Mouse (Mus musculus): ENCODE measurements around the gene Emsy. TPM values are rescaled to one million over a fixed set of nuclear protein-coding genes. Genes with fewer than 3 reads are reported as not detected.

Gene Emsy
- total RNA-seq (2021) = 10 to 100 TPM; 14.2 to 18.5 TPM
- long read RNA-seq, experiment 1, partial matches to known transcripts = 2 of 8 reads
- long read RNA-seq, experiment 1, other reads (novel, unspliced or antisense) = 5 of 8 reads
- long read RNA-seq, experiment 2, partial matches to known transcripts = 0 of 6 reads
- long read RNA-seq, experiment 2, other reads (novel, unspliced or antisense) = 6 of 6 reads

DNA sequence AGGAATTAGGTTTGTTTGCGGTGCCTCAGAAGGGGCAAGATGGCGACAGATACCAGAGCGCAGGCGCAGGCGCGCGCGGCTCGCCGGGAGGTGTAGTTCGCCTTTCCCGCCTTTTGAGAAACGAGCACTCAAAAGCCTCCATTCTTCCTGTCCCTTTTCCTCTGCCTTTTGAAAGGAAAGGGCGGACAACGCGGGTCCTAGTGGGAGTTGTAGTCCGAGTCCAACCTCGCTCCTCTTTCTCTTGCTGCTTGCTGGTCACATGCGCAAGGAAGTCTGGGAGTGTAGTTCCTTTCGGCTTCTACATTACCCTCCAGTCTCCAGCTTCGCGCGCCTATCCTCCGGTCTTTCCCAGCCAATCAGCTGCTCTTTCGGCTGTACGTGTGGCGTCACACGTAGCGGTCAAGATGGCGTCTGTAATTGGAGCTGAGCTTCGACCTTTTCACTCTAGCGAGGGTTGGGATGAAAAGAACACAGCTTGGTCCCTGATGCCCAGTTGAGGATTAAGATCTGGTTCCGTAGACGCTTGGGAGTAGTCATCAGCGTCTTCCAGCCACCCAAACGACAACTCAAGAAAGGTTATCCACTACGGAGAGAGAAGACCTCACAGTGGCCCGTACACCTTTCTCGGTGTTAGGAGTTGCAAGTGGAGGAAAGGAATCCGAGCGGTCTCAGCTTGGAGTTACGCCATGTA is at the start of gene Emsy:
Gene Emsy, minus strand, starts transcription at position 253 of the 691 bp plus-strand sequence.
- DNase-seq (ENCODE audit: low spot score) = peak; percentile 96

GRCm38 (mm10) chr7:98704276-98704675 is 47.7 kb upstream of the Emsy start:
- no peak for DNase-seq (ENCODE audit: low spot score)

DNA sequence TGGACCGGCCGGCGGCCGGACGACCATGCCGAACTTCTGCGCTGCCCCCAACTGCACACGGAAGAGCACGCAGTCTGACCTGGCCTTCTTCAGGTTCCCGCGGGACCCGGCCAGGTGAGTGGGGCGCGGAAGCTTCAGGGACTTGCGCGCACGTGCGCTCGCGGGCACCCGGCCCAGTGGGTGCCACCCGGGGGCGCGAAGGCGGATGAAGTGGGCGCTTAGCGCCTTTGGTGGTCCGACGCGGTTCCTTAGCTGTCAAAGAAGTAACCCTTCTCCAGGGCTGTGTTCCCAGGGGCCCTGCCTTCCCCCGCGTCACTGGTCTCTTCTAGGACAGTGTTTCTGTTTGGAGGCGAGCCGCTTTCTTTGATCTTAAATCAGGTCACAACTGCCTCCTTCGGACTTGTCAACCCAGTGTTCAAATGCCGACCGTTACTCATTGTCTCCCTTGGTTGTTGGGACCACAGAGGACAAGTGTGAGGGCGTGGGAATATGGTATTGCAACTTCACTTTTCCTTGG is 46.8 kb upstream of the Emsy start:
- peak; percentile 17 for DNase-seq (ENCODE audit: low spot score)

- DNase-seq (ENCODE audit: low spot score) = peak; percentile 99
These were observed 46.0 kb upstream of the Emsy start, which contains the start of gene Thap12 for GRCm38 (mm10) chr7:98702283-98703240. Gene Thap12 (plus strand): TSS chr7:98703103.

- no peak for DNase-seq (ENCODE audit: low spot score)
These were observed 45.2 kb upstream of the Emsy start for GRCm38 (mm10) chr7:98701771-98702170.

- DNase-seq (ENCODE audit: low spot score) = no peak
These were observed 42.0 kb upstream of the Emsy start for GRCm38 (mm10) chr7:98698590-98698989.

DNA sequence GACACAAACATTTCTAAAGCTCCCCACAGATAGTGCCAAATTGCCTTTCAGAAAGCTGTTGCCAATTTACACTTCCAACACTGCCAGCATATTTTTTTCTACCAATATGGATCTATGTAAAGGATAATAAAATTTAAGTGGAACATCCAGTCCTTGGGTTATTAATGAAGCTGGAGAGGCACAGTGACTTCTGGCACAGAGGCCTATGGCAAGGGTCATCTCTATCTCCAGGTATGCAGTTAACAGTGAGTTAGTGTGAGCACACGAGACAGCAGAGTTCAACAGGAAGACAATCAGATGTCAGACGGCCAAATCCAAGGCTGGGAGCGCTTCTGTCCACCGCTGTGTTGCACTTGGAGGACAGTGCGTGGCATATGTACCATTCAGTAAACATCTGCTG is 41.5 kb upstream of the Emsy start:
- no peak for DNase-seq (ENCODE audit: low spot score)

GRCm38 (mm10) chr7:98697496-98697895 is 40.9 kb upstream of the Emsy start:
- peak; percentile 15 for DNase-seq (ENCODE audit: low spot score)

DNA sequence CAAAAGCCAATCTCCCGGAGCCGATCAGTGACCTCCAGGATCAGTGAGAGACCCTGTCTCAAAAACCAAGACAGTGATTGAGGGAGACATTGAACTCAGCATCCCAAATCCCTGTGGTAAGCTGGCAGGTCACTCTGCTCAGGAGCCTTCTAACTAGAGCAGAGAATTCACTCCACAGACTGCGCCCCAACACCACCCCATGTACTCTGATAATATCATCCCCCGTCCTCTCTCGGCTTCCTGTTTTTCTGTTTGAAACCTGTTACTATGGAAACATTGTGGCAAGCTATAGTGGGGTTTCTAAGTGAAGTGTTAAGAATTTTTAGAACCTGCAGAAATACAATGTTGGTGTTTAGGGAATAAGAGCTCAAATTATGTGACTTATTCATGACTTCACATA is 37.5 kb upstream of the Emsy start:
- no peak for DNase-seq (ENCODE audit: low spot score)

- no peak for DNase-seq (ENCODE audit: low spot score)
These were observed 36.4 kb upstream of the Emsy start for GRCm38 (mm10) chr7:98692761-98693546.

DNA sequence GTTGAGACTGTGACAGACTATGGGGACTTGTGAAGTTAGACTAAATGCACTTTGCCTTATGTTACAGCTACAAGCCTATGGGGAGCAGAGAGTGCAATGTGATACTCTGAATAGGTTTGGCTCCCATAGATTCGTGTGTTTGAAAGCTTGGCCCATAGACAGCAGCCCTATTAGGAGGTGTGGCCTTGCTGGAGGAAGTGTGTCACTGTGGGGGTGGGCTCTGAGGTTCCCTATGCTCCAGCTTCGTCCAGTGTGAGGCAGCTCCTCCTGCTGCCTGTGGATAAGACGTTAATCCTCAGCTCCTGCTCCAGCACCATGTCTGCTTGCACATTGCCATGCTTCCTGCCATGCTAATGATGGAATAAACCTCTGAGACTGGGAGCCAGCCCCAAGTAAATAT is 34.2 kb upstream of the Emsy start:
- no peak for DNase-seq (ENCODE audit: low spot score)

DNA sequence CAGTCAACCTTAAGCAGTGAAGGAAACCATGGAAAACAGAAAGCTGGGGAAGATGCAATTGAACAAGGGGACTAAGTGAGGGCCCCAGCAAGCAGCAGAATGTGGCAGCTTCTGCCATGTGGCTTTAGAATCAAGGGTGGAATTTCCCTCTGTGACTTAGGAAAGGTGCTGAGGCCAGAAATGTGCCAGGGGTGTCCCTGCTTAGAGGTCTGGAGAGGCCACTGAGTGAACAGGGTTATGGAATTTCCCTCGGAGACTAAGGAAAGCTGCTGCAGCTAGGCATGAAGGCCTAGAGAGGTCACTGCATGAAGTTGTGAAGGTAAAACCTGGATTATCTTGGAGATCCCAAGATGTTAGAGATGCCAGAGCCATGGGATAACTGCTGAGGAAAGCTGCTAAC is 33.5 kb upstream of the Emsy start:
- DNase-seq (ENCODE audit: low spot score) = no peak

DNA sequence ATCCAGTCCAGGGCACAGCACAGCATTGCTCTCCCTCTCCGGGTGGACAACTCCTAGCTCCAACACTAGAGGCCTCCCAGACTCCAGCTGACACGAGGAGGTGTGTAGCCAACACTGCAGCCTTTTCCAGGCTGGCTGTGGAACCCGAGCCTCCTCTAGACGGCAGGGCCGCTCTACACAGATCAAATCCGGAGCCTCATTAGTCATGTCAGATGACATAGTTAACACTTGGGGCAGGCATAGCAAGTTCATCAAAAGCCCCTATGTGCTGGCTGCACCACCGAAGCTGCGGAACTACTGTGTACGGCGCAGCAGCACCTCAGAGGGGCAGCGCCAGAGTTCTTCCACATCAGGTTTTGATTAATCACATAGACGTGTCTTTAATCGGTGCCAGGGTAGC is 29.3 kb upstream of the Emsy start:
- DNase-seq (ENCODE audit: low spot score) = peak; percentile 28

DNA sequence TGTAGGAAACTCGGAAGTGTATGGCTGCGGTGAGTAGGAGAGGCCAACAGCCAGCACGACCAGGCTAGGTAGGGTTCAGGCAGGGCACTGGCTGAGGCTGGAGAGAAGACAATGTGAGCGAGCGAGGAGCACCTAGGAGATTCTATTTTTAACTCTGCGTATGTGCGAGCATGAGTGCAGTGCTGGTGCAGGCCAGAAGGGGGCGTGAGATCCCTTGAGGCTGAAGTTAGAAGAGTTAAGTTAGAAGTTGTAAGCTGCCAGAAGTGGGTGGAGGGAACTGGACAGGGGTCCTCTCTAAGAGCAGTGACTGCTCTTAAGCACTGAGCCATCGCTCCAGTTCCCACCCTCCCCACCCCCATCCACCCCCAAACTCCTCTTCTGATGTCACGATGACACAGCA is 26.2 kb upstream of the Emsy start:
- no peak for DNase-seq (ENCODE audit: low spot score)

GRCm38 (mm10) chr7:98680691-98681090 is 24.1 kb upstream of the Emsy start:
- DNase-seq (ENCODE audit: low spot score) = no peak

GRCm38 (mm10) chr7:98678441-98678840 is 21.9 kb upstream of the Emsy start:
- no peak for DNase-seq (ENCODE audit: low spot score)

- DNase-seq (ENCODE audit: low spot score) = no peak
These were observed 20.9 kb upstream of the Emsy start for GRCm38 (mm10) chr7:98677511-98677910.

DNA sequence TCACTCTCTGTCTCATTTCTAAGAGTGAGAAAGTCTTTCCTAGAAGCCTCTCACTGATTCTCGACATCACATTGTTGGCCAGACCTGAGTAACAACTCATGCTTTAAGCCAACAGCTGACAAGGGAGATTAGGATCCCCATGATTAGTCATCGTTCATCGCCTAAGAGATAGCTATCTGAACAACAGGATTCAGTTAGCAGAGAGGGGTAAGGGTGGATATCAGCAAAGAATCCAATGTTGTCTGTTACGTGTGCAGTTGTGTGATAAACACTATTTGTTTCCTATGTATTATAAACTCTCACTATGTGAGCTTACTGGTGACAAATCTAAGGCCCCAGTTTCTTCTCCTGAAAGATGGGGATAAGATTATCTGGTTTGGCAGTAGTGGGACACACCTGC is 17.8 kb upstream of the Emsy start:
- DNase-seq (ENCODE audit: low spot score) = no peak

- peak; percentile 68 for DNase-seq (ENCODE audit: low spot score)
These were observed 15.8 kb upstream of the Emsy start for GRCm38 (mm10) chr7:98672241-98672955.

- DNase-seq (ENCODE audit: low spot score) = peak; percentile 26
These were observed 14.8 kb upstream of the Emsy start for GRCm38 (mm10) chr7:98671416-98671815.
